Mouse (Mus musculus): ENCODE measurements at regions not wholly inside any gene's neighbourhood (a gene's known extent, or its start where the extent isn't known, plus 50 kb on each side); places are given as distances from the start of the nearest gene placed in this dataset.

GRCm38 (mm10) chr4:71663397-71663796 is 94.4 kb downstream of the Gm11232 start:
- no peak overlapping the region for H3K4me3 ChIP-seq (ENCODE audit: control insufficient read depth, insufficient read depth, low read length)
- no peak overlapping the region for H3K27ac ChIP-seq (ENCODE audit: control insufficient read depth, insufficient read depth, low read length)
- no peak for DNase-seq
- H3K27me3 ChIP-seq (ENCODE audit: control insufficient read depth, insufficient read depth, low read length) = no peaks in the 10 kb centered on the region
- TF ChIP-seq CTCF (IDR thresholded peaks at IDR 0.05; ENCODE audit: borderline replicate concordance, control insufficient read depth, extremely low read depth, insufficient read depth, low read length, poor library complexity) (no peak), POLR2A (IDR thresholded peaks at IDR 0.05; ENCODE audit: control insufficient read depth, extremely low read depth, insufficient read depth, low read length, poor library complexity) (no peak)
- no peaks in the 10 kb centered on the region for H3K4me1 ChIP-seq (replicated peaks; ENCODE audit: control insufficient read depth, insufficient read depth, low read length)
- H3K36me3 ChIP-seq (ENCODE audit: control insufficient read depth, insufficient read depth, low read length) = no peaks in the 10 kb centered on the region

- no peaks in the 10 kb centered on the region for H3K4me1 ChIP-seq (replicated peaks; ENCODE audit: control insufficient read depth, insufficient read depth, low read length)
- no peaks in the 10 kb centered on the region for H3K27me3 ChIP-seq (ENCODE audit: control insufficient read depth, insufficient read depth, low read length)
- no peak overlapping the region for H3K27ac ChIP-seq (ENCODE audit: control insufficient read depth, insufficient read depth, low read length)
- H3K4me3 ChIP-seq (ENCODE audit: control insufficient read depth, insufficient read depth, low read length) = no peak overlapping the region
- no peak for DNase-seq
- WGBS = 98% methylated on average over 10 of the region's 10 CpGs
- no peak for TF ChIP-seq POLR2A (IDR thresholded peaks at IDR 0.05; ENCODE audit: control insufficient read depth, extremely low read depth, insufficient read depth, low read length, poor library complexity)
- no peak for TF ChIP-seq CTCF (IDR thresholded peaks at IDR 0.05; ENCODE audit: borderline replicate concordance, control insufficient read depth, extremely low read depth, insufficient read depth, low read length, poor library complexity)
- H3K36me3 ChIP-seq (ENCODE audit: control insufficient read depth, insufficient read depth, low read length) = no peaks in the 10 kb centered on the region
Observed at GRCm38 (mm10) chr4:71640521-71640920, 117.2 kb downstream of the Gm11232 start.

DNA sequence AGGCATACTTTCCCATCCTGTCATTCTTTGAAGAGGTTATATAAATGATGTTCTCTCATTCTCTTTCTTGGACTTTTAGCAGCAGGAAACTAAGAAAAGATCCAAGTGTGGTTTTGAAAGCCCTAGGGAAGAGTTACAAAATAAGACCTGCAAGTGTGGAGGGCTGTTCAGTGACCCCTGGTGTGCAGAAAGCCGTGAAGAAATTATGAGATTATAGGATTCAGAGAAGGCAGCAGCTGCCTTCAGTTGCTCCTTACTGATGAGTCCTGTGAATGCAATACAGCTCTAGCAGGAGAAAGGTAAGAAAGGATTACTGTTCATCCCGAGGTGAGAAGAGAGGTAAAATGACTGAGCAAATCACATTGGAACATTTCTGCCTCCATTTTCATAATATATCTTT is 130.7 kb downstream of the Gm11232 start:
- 86% methylated on average over 2 of the region's 2 CpGs for WGBS
- no peak for DNase-seq
- Histone ChIP-seq H3K27me3 (ENCODE audit: control insufficient read depth, insufficient read depth, low read length) (no peaks in the 10 kb centered on the region), H3K4me3 (ENCODE audit: control insufficient read depth, insufficient read depth, low read length) (no peak overlapping the region), H3K4me1 (replicated peaks; ENCODE audit: control insufficient read depth, insufficient read depth, low read length) (no peaks in the 10 kb centered on the region), H3K27ac (ENCODE audit: control insufficient read depth, insufficient read depth, low read length) (no peak overlapping the region), H3K36me3 (ENCODE audit: control insufficient read depth, insufficient read depth, low read length) (no peaks in the 10 kb centered on the region)
- TF ChIP-seq CTCF (IDR thresholded peaks at IDR 0.05; ENCODE audit: borderline replicate concordance, control insufficient read depth, extremely low read depth, insufficient read depth, low read length, poor library complexity) (no peak), POLR2A (IDR thresholded peaks at IDR 0.05; ENCODE audit: control insufficient read depth, extremely low read depth, insufficient read depth, low read length, poor library complexity) (no peak)

GRCm38 (mm10) chr4:71626626-71627025 is 131.1 kb downstream of the Gm11232 start:
- 79% methylated on average over 1 of the region's 1 CpGs for WGBS
- TF ChIP-seq POLR2A (IDR thresholded peaks at IDR 0.05; ENCODE audit: control insufficient read depth, extremely low read depth, insufficient read depth, low read length, poor library complexity) (no peak), CTCF (IDR thresholded peaks at IDR 0.05; ENCODE audit: borderline replicate concordance, control insufficient read depth, extremely low read depth, insufficient read depth, low read length, poor library complexity) (no peak)
- Histone ChIP-seq H3K36me3 (ENCODE audit: control insufficient read depth, insufficient read depth, low read length) (no peaks in the 10 kb centered on the region), H3K27ac (ENCODE audit: control insufficient read depth, insufficient read depth, low read length) (no peak overlapping the region), H3K27me3 (ENCODE audit: control insufficient read depth, insufficient read depth, low read length) (no peaks in the 10 kb centered on the region), H3K4me1 (replicated peaks; ENCODE audit: control insufficient read depth, insufficient read depth, low read length) (no peaks in the 10 kb centered on the region), H3K4me3 (ENCODE audit: control insufficient read depth, insufficient read depth, low read length) (no peak overlapping the region)
- no peak for DNase-seq

DNA sequence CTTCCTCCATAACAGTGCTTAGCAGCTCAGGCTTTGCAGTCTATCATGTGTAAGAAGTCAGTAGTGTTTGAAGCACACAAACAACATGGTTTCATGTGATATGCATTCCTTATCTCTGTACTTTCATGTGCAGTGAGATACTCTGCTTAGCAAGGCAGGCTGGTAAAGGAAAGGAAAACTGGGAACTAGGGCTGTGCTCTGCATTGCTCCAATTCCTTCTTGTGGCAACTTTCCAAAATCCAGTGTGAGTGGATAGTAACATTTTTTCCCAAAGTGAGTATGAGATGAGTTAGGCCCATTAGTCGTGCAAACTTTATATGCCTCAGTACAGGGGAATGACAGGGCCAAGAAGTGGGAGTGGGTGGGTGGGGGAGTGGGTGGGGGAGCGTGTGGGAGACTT is 133.0 kb downstream of the Gm11232 start:
- Histone ChIP-seq H3K27me3 (ENCODE audit: control insufficient read depth, insufficient read depth, low read length) (no peaks in the 10 kb centered on the region), H3K36me3 (ENCODE audit: control insufficient read depth, insufficient read depth, low read length) (no peaks in the 10 kb centered on the region), H3K4me3 (ENCODE audit: control insufficient read depth, insufficient read depth, low read length) (no peak overlapping the region), H3K4me1 (replicated peaks; ENCODE audit: control insufficient read depth, insufficient read depth, low read length) (no peaks in the 10 kb centered on the region), H3K27ac (ENCODE audit: control insufficient read depth, insufficient read depth, low read length) (no peak overlapping the region)
- 83% methylated on average over 2 of the region's 2 CpGs for WGBS
- TF ChIP-seq CTCF (IDR thresholded peaks at IDR 0.05; ENCODE audit: borderline replicate concordance, control insufficient read depth, extremely low read depth, insufficient read depth, low read length, poor library complexity) (no peak), POLR2A (IDR thresholded peaks at IDR 0.05; ENCODE audit: control insufficient read depth, extremely low read depth, insufficient read depth, low read length, poor library complexity) (no peak)
- DNase-seq = no peak

DNA sequence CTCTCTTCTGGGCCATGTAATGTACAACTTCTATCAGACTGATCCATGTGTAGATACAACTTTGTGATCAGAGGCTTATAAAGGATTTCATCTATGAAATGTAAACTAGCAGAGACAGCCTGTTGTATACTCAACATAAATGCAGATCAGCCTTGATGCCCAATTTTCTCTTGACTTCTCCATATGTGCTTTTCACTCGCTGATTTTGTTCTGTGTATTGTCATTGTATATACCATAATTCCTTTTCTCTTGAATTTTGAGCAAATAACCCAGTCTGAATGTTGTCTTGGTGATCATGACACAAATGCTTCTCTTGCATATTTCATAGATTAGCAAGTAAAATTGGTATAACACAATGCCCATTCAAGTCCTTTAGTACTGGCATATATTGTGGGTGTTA is 144.0 kb downstream of the Gm11232 start:
- no peak overlapping the region for H3K27ac ChIP-seq (ENCODE audit: control insufficient read depth, insufficient read depth, low read length)
- no peak for DNase-seq
- H3K36me3 ChIP-seq (ENCODE audit: control insufficient read depth, insufficient read depth, low read length) = no peaks in the 10 kb centered on the region
- no peak overlapping the region for H3K4me3 ChIP-seq (ENCODE audit: control insufficient read depth, insufficient read depth, low read length)
- H3K27me3 ChIP-seq (ENCODE audit: control insufficient read depth, insufficient read depth, low read length) = no peaks in the 10 kb centered on the region
- H3K4me1 ChIP-seq (replicated peaks; ENCODE audit: control insufficient read depth, insufficient read depth, low read length) = no peaks in the 10 kb centered on the region
- WGBS = 73% methylated on average over 1 of the region's 1 CpGs
- TF ChIP-seq POLR2A (IDR thresholded peaks at IDR 0.05; ENCODE audit: control insufficient read depth, extremely low read depth, insufficient read depth, low read length, poor library complexity) = no peak
- TF ChIP-seq CTCF (IDR thresholded peaks at IDR 0.05; ENCODE audit: borderline replicate concordance, control insufficient read depth, extremely low read depth, insufficient read depth, low read length, poor library complexity) = no peak

- Histone ChIP-seq H3K27me3 (ENCODE audit: control insufficient read depth, insufficient read depth, low read length) (no peaks in the 10 kb centered on the region), H3K4me3 (ENCODE audit: control insufficient read depth, insufficient read depth, low read length) (no peak overlapping the region), H3K4me1 (replicated peaks; ENCODE audit: control insufficient read depth, insufficient read depth, low read length) (no peaks in the 10 kb centered on the region), H3K36me3 (ENCODE audit: control insufficient read depth, insufficient read depth, low read length) (no peaks in the 10 kb centered on the region), H3K27ac (ENCODE audit: control insufficient read depth, insufficient read depth, low read length) (no peak overlapping the region)
- DNase-seq = no peak
- TF ChIP-seq CTCF (IDR thresholded peaks at IDR 0.05; ENCODE audit: borderline replicate concordance, control insufficient read depth, extremely low read depth, insufficient read depth, low read length, poor library complexity) = no peak
- TF ChIP-seq POLR2A (IDR thresholded peaks at IDR 0.05; ENCODE audit: control insufficient read depth, extremely low read depth, insufficient read depth, low read length, poor library complexity) = no peak
- WGBS = 100% methylated on average over 2 of the region's 2 CpGs
Observed at GRCm38 (mm10) chr4:71585880-71586279, 171.9 kb downstream of the Gm11232 start.

Data from thymus, adult 2 months (tissue).